Mouse (Mus musculus): ENCODE results near the gene Gm21312. TPM values are rescaled to one million over a fixed set of nuclear protein-coding genes. Genes with fewer than 3 reads are reported as not detected.
A peak's percentile ranks its signal among the peaks of the same experiment; 100 is the strongest.
"Not testable (repeated sequence)": the region's sequence is repeated elsewhere in the genome, so short reads cannot be mapped to it uniquely, and the experiment has no call there.

Gm21312 gene
- not detected for total RNA-seq (2021)
- long read RNA-seq, experiment 1 = 0 reads
- long read RNA-seq, experiment 2 = 0 reads

DNA sequence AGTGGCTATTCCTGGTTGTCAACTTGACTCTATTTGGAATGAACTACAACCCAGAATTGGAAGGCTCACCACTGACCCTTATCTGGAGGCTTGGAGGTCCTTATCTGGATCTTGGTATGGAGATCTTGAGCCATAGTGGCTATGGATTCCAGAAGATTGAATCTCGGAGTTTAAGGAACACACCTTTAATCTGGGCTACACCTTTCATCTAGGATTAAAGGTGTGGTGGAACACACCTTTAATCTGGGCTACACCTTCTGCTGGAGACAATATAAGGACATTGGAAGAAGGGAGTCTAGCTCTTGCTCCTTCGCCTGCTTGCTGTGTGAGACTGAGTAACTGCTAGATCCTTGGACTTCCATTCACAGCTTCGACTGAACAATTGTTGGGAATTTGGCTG is at the start of gene Gm21312:
Gene Gm21312 (plus strand): TSS at position 301 of the 400 bp plus-strand sequence.
- intact Hi-C loops (cut with DNase I); DNase-seq (ENCODE audit: low spot score in 2 of 2): not testable (repeated sequence)

DNA sequence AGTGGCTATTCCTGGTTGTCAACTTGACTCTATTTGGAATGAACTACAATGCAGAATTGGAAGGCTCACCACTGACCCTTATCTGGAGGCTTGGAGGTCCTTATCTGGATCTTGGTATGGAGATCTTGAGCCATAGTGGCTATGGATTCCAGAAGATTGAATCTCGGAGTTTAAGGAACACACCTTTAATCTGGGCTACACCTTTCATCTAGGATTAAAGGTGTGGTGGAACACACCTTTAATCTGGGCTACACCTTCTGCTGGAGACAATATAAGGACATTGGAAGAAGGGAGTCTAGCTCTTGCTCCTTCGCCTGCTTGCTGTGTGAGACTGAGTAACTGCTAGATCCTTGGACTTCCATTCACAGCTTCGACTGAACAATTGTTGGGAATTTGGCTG is 34.1 kb upstream of the Gm21312 start, which contains the start of gene Gm21293:
Gene Gm21293 (plus strand): TSS at position 301 of the 400 bp plus-strand sequence.
- intact Hi-C loops (cut with DNase I); DNase-seq (ENCODE audit: low spot score in 2 of 2): not testable (repeated sequence)

DNA sequence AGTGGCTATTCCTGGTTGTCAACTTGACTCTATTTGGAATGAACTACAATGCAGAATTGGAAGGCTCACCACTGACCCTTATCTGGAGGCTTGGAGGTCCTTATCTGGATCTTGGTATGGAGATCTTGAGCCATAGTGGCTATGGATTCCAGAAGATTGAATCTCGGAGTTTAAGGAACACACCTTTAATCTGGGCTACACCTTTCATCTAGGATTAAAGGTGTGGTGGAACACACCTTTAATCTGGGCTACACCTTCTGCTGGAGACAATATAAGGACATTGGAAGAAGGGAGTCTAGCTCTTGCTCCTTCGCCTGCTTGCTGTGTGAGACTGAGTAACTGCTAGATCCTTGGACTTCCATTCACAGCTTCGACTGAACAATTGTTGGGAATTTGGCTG is 25.6 kb upstream of the Gm21312 start, which contains the start of gene Gm6763:
Gene Gm6763 (plus strand): TSS at position 301 of the 400 bp plus-strand sequence.
- DNase-seq (ENCODE audit: low spot score in 2 of 2); intact Hi-C loops (cut with DNase I): not testable (repeated sequence)

GRCm38 (mm10) chr10:104159706-104160105 is 17.1 kb upstream of the Gm21312 start, which contains the start of gene Gm8764:
Gm8764 (plus strand) TSS chr10:104160006.
- DNase-seq (ENCODE audit: low spot score in 2 of 2); intact Hi-C loops (cut with DNase I): not testable (repeated sequence)

- DNase-seq (ENCODE audit: low spot score in 2 of 2); intact Hi-C loops (cut with DNase I): not testable (repeated sequence)
Observed at GRCm38 (mm10) chr10:104168215-104168614, 8.6 kb upstream of the Gm21312 start, which contains the start of gene Gm21304. Gm21304 (plus strand) TSS chr10:104168515.

- DNase-seq (ENCODE audit: low spot score in 2 of 2); intact Hi-C loops (cut with DNase I): not testable (repeated sequence)
Observed at GRCm38 (mm10) chr10:104185233-104185632, 8.4 kb downstream of the Gm21312 start, which contains the start of gene Gm20765. Gm20765 (plus strand) TSS chr10:104185533.

GRCm38 (mm10) chr10:104193742-104194141 is 16.9 kb downstream of the Gm21312 start, which contains the start of gene Gm4340:
Gm4340 (plus strand) TSS chr10:104194042.
- DNase-seq (ENCODE audit: low spot score in 2 of 2); intact Hi-C loops (cut with DNase I): not testable (repeated sequence)

- DNase-seq (ENCODE audit: low spot score in 2 of 2) = no peak
- intact Hi-C loops (cut with DNase I) = no loop called here
Observed at GRCm38 (mm10) chr10:104209655-104210054, 32.8 kb downstream of the Gm21312 start.

GRCm38 (mm10) chr10:104210268-104210990 is 33.6 kb downstream of the Gm21312 start:
- intact Hi-C loops (cut with DNase I) = no loop called here
- DNase-seq (ENCODE audit: low spot score in 2 of 2) = peak in 1 of 2 experiments; percentile 1

DNA sequence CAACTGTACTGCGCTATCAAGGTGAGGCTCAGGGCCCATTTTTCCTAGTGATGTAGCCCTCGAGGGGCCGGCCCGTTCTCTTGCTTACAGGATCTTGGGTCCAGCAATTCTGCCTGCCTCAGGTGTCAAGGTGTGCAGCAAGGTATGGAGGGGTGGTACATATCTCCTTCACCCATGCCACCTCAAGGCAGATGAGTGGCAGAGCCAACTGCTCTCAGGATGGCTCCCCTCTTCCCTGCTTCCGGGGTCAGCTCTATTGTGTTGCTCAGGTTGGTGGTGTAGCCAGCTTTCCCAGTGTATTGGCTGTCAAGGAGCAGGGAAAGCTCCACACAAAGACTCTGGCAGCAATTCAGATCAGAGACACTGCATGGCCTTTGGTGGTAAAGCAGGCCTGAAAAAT is 37.7 kb downstream of the Gm21312 start:
- intact Hi-C loops (cut with DNase I) = no loop called here
- no peak for DNase-seq (ENCODE audit: low spot score in 2 of 2)

DNA sequence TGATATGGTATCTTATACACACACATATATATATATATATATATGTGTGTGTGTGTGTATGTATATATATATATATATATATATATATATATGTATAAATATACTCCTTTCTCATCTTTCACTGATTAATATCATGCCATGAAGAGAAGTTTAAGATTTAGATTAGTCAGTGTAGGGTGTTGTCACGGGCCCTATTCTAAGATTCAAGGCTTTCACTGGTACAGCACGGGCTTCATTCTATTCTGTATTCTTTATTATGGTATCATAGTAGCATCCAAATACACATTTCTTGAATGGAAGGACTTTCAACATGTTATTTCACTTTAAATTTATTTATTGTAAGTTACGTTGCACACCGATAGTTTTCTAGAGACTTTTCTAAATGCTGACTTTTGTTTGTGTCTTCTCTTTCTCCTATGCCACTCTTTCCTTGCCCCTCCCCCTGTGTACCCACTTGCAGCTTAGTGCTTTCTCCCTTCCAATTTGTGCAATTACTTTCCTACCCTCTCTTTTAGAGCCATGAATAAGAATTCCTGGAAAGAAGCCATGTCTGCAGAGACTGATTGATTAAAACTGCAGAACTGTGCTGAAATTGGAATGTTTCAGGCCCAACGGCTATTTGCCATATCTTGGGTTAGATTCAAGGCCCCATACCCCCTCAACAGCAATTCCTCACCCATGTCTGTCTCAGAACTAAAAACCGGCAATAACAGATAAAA is 43.6 kb downstream of the Gm21312 start:
- no peak for DNase-seq (ENCODE audit: low spot score in 2 of 2)
- intact Hi-C loops (cut with DNase I) = no loop called here

Other genes with a start within 250 kb of the Gm21312 start
- not detected for gene Gm21293, start 34.0 kb upstream of the Gm21312 start, total RNA-seq (2021)
- not detected for gene Gm6763, start 25.5 kb upstream of the Gm21312 start, total RNA-seq (2021)
- not detected for gene Gm8764, start 17.0 kb upstream of the Gm21312 start, total RNA-seq (2021)
- gene Gm21304, start 8.5 kb upstream of the Gm21312 start, total RNA-seq (2021) = not detected
- gene Gm20765, start 8.5 kb downstream of the Gm21312 start, total RNA-seq (2021) = not detected
- gene Gm4340, start 17.0 kb downstream of the Gm21312 start, total RNA-seq (2021) = not detected

Measured in left cerebral cortex, postnatal 14 days (tissue).